ENCODE assay signal across 9 mouse cellular contexts in genomic region chr8:105859314-105859713, GRCm38 (mm10). TPM values are rescaled to one million over a fixed set of nuclear protein-coding genes. Genes with fewer than 3 reads are reported as not detected.
DNase-seq lines count a peak whose midpoint lies in the region; ATAC-seq and TF ChIP-seq lines count a peak whose summit lies in the region.
"Had no signal": no experiment of that assay in that cellular context is flagged by ENCODE, and none has a peak within 500 bp of the region (broad histone marks: within the 10 kb centered on the region; RNA-seq: fewer than 3 reads in every experiment).

No protein-coding gene starts in this region.

- H3K27me3 ChIP-seq in forebrain, embryonic 10.5 days (ENCODE audit: poor library complexity, severe bottlenecking) = no peaks in the 10 kb centered on the region
- H3K27me3 ChIP-seq in forebrain, postnatal 0 days (ENCODE audit: insufficient read depth, low read length) = no peaks in the 10 kb centered on the region
- H3K27me3 ChIP-seq in midbrain, embryonic 12.5 days = no peaks in the 10 kb centered on the region
- no peaks in the 10 kb centered on the region for H3K27me3 ChIP-seq in midbrain, embryonic 11.5 days (ENCODE audit: control insufficient read depth, insufficient read depth, low read length)
- H3K27me3 ChIP-seq in intestine, embryonic 15.5 days (replicated peaks) = no peaks in the 10 kb centered on the region
- no peaks in the 10 kb centered on the region for H3K27me3 ChIP-seq in neural tube, embryonic 15.5 days (replicated peaks)

- peaks cover 91% of the 10 kb centered on the region for H3K4me1 ChIP-seq in forebrain, embryonic 10.5 days
- H3K4me1 ChIP-seq in forebrain, postnatal 0 days (ENCODE audit: insufficient read depth) = peaks cover 28% of the 10 kb centered on the region
- H3K4me1 ChIP-seq in midbrain, embryonic 12.5 days = peaks cover 69% of the 10 kb centered on the region
- peaks cover 45% of the 10 kb centered on the region for H3K4me1 ChIP-seq in midbrain, embryonic 11.5 days (ENCODE audit: control insufficient read depth, insufficient read depth, low read length)
- peaks cover 35% of the 10 kb centered on the region for H3K4me1 ChIP-seq in intestine, embryonic 15.5 days (replicated peaks)
- H3K4me1 ChIP-seq in neural tube, embryonic 15.5 days = peaks cover 73% of the 10 kb centered on the region

- ATAC-seq in forebrain, postnatal 0 days = no peak
- ATAC-seq in midbrain, embryonic 12.5 days (ENCODE audit: low FRiP score, low read depth) = no peak
- ATAC-seq in midbrain, embryonic 11.5 days (ENCODE audit: low FRiP score) = no peak
- ATAC-seq in intestine, embryonic 15.5 days = no peak
- ATAC-seq in neural tube, embryonic 15.5 days (ENCODE audit: low FRiP score) = no peak

- no peak for DNase-seq in forebrain, embryonic 10.5 days (ENCODE audit: extremely low spot score, low spot score)
- no peak for DNase-seq in forebrain, postnatal 0 days
- DNase-seq in midbrain, embryonic 11.5 days (ENCODE audit: low spot score, missing footprints) = no peak
- DNase-seq in gastrocnemius, adult 8-10 months (ENCODE audit: low spot score in 2 of 2) = no peak
- no peak for DNase-seq in cerebellum, adult 11-12 months

- no peak overlapping the region for H3K9ac ChIP-seq in forebrain, postnatal 0 days
- H3K9ac ChIP-seq in midbrain, embryonic 12.5 days (replicated peaks) = no peak overlapping the region
- H3K9ac ChIP-seq in midbrain, embryonic 11.5 days (ENCODE audit: low read length) = no peak overlapping the region
- H3K9ac ChIP-seq in intestine, embryonic 15.5 days = no peak overlapping the region
- H3K9ac ChIP-seq in neural tube, embryonic 15.5 days (replicated peaks) = no peak overlapping the region

- WGBS in forebrain, embryonic 10.5 days = 83% methylated on average over 5 of the region's 5 CpGs
- 75% methylated on average over 5 of the region's 5 CpGs for WGBS in forebrain, postnatal 0 days
- 81% methylated on average over 5 of the region's 5 CpGs for WGBS in midbrain, embryonic 12.5 days
- 82% methylated on average over 5 of the region's 5 CpGs for WGBS in midbrain, embryonic 11.5 days
- 52% methylated on average over 5 of the region's 5 CpGs for WGBS in intestine, embryonic 15.5 days
- 88% methylated on average over 5 of the region's 5 CpGs for WGBS in neural tube, embryonic 15.5 days

- H3K27ac ChIP-seq in forebrain, embryonic 10.5 days = peak overlapping the region; percentile 99
- no peak overlapping the region for H3K27ac ChIP-seq in forebrain, postnatal 0 days (ENCODE audit: low read depth, low read length)
- H3K27ac ChIP-seq in midbrain, embryonic 12.5 days (replicated peaks) = peak overlapping the region; percentile 88
- no peak overlapping the region for H3K27ac ChIP-seq in midbrain, embryonic 11.5 days (ENCODE audit: low read depth, low read length)
- peak overlapping the region; percentile 48; the same call in 1 of the 2 replicates for H3K27ac ChIP-seq in intestine, embryonic 15.5 days
- H3K27ac ChIP-seq in neural tube, embryonic 15.5 days (replicated peaks) = peak overlapping the region; percentile 93

- peaks cover 43% of the 10 kb centered on the region for H3K36me3 ChIP-seq in forebrain, embryonic 10.5 days (replicated peaks)
- no peaks in the 10 kb centered on the region for H3K36me3 ChIP-seq in forebrain, postnatal 0 days (ENCODE audit: insufficient read depth)
- H3K36me3 ChIP-seq in midbrain, embryonic 12.5 days = peaks cover 13% of the 10 kb centered on the region
- H3K36me3 ChIP-seq in midbrain, embryonic 11.5 days (ENCODE audit: control insufficient read depth, insufficient read depth, low read length) = no peaks in the 10 kb centered on the region
- no peaks in the 10 kb centered on the region for H3K36me3 ChIP-seq in intestine, embryonic 15.5 days
- H3K36me3 ChIP-seq in neural tube, embryonic 15.5 days = peaks cover 4% of the 10 kb centered on the region; the same call in 1 of the 2 replicates

- no peak overlapping the region for H3K4me2 ChIP-seq in forebrain, postnatal 0 days (ENCODE audit: low read depth)
- peak overlapping the region; percentile 85; the same call in 1 of the 2 replicates for H3K4me2 ChIP-seq in midbrain, embryonic 12.5 days (replicated peaks)
- no peak overlapping the region for H3K4me2 ChIP-seq in midbrain, embryonic 11.5 days
- H3K4me2 ChIP-seq in intestine, embryonic 15.5 days (replicated peaks) = peak overlapping the region; percentile 59; the same call in 1 of the 2 replicates
- H3K4me2 ChIP-seq in neural tube, embryonic 15.5 days = peak overlapping the region; percentile 74

- H3K4me3 ChIP-seq in forebrain, embryonic 10.5 days = peak overlapping the region; percentile 96
- H3K4me3 ChIP-seq in forebrain, postnatal 0 days (ENCODE audit: low read depth, low read length) = no peak overlapping the region
- H3K4me3 ChIP-seq in midbrain, embryonic 12.5 days = no peak overlapping the region
- no peak overlapping the region for H3K4me3 ChIP-seq in midbrain, embryonic 11.5 days (ENCODE audit: low read depth, low read length)
- H3K4me3 ChIP-seq in intestine, embryonic 15.5 days (replicated peaks) = no peak overlapping the region
- H3K4me3 ChIP-seq in neural tube, embryonic 15.5 days (replicated peaks) = no peak overlapping the region

- H3K9me3 ChIP-seq in forebrain, embryonic 10.5 days = no peaks in the 10 kb centered on the region
- no peaks in the 10 kb centered on the region for H3K9me3 ChIP-seq in forebrain, postnatal 0 days (ENCODE audit: low read length)
- no peaks in the 10 kb centered on the region for H3K9me3 ChIP-seq in midbrain, embryonic 12.5 days
- H3K9me3 ChIP-seq in midbrain, embryonic 11.5 days (ENCODE audit: control insufficient read depth, low read length) = no peaks in the 10 kb centered on the region
- no peaks in the 10 kb centered on the region for H3K9me3 ChIP-seq in intestine, embryonic 15.5 days
- no peaks in the 10 kb centered on the region for H3K9me3 ChIP-seq in neural tube, embryonic 15.5 days (replicated peaks)

- TF ChIP-seq CTCF in forebrain, postnatal 0 days (IDR thresholded peaks at IDR 0.05; ENCODE audit: low read depth) = no peak

RNA-seq across cellular contexts. Expression of gene Nutf2, which starts 1.1 kb away (rescaled TPM):
- 394 and 447 TPM in 2 replicates for polyA plus RNA-seq in forebrain, embryonic 10.5 days (2016; fragmentation: Nextera tagmentation; extraction: Ambion mirVana)
- 70.4 and 89.5 TPM in 2 replicates for total RNA-seq in forebrain, postnatal 0 days (2014; rRNA removed)
- polyA plus RNA-seq in forebrain, postnatal 0 days (2015; fragmentation: Nextera tagmentation; extraction: Ambion mirVana) = 142 and 146 TPM in 2 replicates
- 280 and 286 TPM in 2 replicates for polyA plus RNA-seq in midbrain, embryonic 12.5 days (2016; fragmentation: Nextera tagmentation; extraction: Ambion mirVana)
- polyA plus RNA-seq in midbrain, embryonic 11.5 days (2014; fragmentation: Nextera tagmentation; extraction: Ambion mirVana) = 300 and 367 TPM in 2 replicates
- 192 and 253 TPM in 2 replicates for polyA plus RNA-seq in intestine, embryonic 15.5 days (2015; fragmentation: Nextera tagmentation; extraction: Ambion mirVana)
- 145 and 174 TPM in 2 replicates for polyA plus RNA-seq in neural tube, embryonic 15.5 days (2015; fragmentation: Nextera tagmentation; extraction: Ambion mirVana)
- 10 to 100 TPM; 21.4 to 44.7 (median 25.5) TPM for total RNA-seq in gastrocnemius, adult 8-10 months (2022)

RNA-seq across cellular contexts. Expression of gene Thap11, which starts 4.4 kb away (rescaled TPM):
- polyA plus RNA-seq in forebrain, embryonic 10.5 days (2016; fragmentation: Nextera tagmentation; extraction: Ambion mirVana) = 80.2 and 81.3 TPM in 2 replicates
- 60.4 and 81.9 TPM in 2 replicates for total RNA-seq in forebrain, postnatal 0 days (2014; rRNA removed)
- polyA plus RNA-seq in forebrain, postnatal 0 days (2015; fragmentation: Nextera tagmentation; extraction: Ambion mirVana) = 48.6 and 57.2 TPM in 2 replicates
- 76.7 and 78.6 TPM in 2 replicates for polyA plus RNA-seq in midbrain, embryonic 12.5 days (2016; fragmentation: Nextera tagmentation; extraction: Ambion mirVana)
- polyA plus RNA-seq in midbrain, embryonic 11.5 days (2014; fragmentation: Nextera tagmentation; extraction: Ambion mirVana) = 66.5 and 70.5 TPM in 2 replicates
- 54.9 and 60.0 TPM in 2 replicates for polyA plus RNA-seq in intestine, embryonic 15.5 days (2015; fragmentation: Nextera tagmentation; extraction: Ambion mirVana)
- polyA plus RNA-seq in neural tube, embryonic 15.5 days (2015; fragmentation: Nextera tagmentation; extraction: Ambion mirVana) = 55.8 and 58.3 TPM in 2 replicates
- 10 to 100 TPM; 20.4 to 24.1 (median 22.0) TPM for total RNA-seq in gastrocnemius, adult 8-10 months (2022)

RNA-seq across cellular contexts. Expression of gene Cenpt, which starts 6.2 kb away (rescaled TPM):
- polyA plus RNA-seq in forebrain, embryonic 10.5 days (2016; fragmentation: Nextera tagmentation; extraction: Ambion mirVana) = 49.5 and 57.9 TPM in 2 replicates
- total RNA-seq in forebrain, postnatal 0 days (2014; rRNA removed) = 42.4 and 44.7 TPM in 2 replicates
- 39.0 and 42.8 TPM in 2 replicates for polyA plus RNA-seq in forebrain, postnatal 0 days (2015; fragmentation: Nextera tagmentation; extraction: Ambion mirVana)
- 66.3 and 67.0 TPM in 2 replicates for polyA plus RNA-seq in midbrain, embryonic 12.5 days (2016; fragmentation: Nextera tagmentation; extraction: Ambion mirVana)
- 58.1 and 60.4 TPM in 2 replicates for polyA plus RNA-seq in midbrain, embryonic 11.5 days (2014; fragmentation: Nextera tagmentation; extraction: Ambion mirVana)
- 33.6 and 34.9 TPM in 2 replicates for polyA plus RNA-seq in intestine, embryonic 15.5 days (2015; fragmentation: Nextera tagmentation; extraction: Ambion mirVana)
- polyA plus RNA-seq in neural tube, embryonic 15.5 days (2015; fragmentation: Nextera tagmentation; extraction: Ambion mirVana) = 47.5 and 49.3 TPM in 2 replicates
- total RNA-seq in gastrocnemius, adult 8-10 months (2022) = 1 to 10 TPM in 1 of 4 experiments, under 1 TPM in 3; 0.31 to 1.4 (median 0.72) TPM

RNA-seq across cellular contexts. Expression of gene Edc4, which starts 21.4 kb away (rescaled TPM):
- polyA plus RNA-seq in forebrain, embryonic 10.5 days (2016; fragmentation: Nextera tagmentation; extraction: Ambion mirVana) = 73.7 and 75.2 TPM in 2 replicates
- total RNA-seq in forebrain, postnatal 0 days (2014; rRNA removed) = 85.3 and 96.7 TPM in 2 replicates
- polyA plus RNA-seq in forebrain, postnatal 0 days (2015; fragmentation: Nextera tagmentation; extraction: Ambion mirVana) = 36.1 and 41.7 TPM in 2 replicates
- 73.3 and 75.9 TPM in 2 replicates for polyA plus RNA-seq in midbrain, embryonic 12.5 days (2016; fragmentation: Nextera tagmentation; extraction: Ambion mirVana)
- polyA plus RNA-seq in midbrain, embryonic 11.5 days (2014; fragmentation: Nextera tagmentation; extraction: Ambion mirVana) = 35.6 TPM in 2 replicates
- 35.9 and 38.4 TPM in 2 replicates for polyA plus RNA-seq in intestine, embryonic 15.5 days (2015; fragmentation: Nextera tagmentation; extraction: Ambion mirVana)
- 45.3 and 46.5 TPM in 2 replicates for polyA plus RNA-seq in neural tube, embryonic 15.5 days (2015; fragmentation: Nextera tagmentation; extraction: Ambion mirVana)
- 10 to 100 TPM; 18.8 to 21.9 (median 20.0) TPM for total RNA-seq in gastrocnemius, adult 8-10 months (2022)

RNA-seq across cellular contexts. Expression of gene Tsnaxip1, which starts 31.8 kb away (rescaled TPM):
- 0.06 and 0.07 TPM in 2 replicates for polyA plus RNA-seq in forebrain, embryonic 10.5 days (2016; fragmentation: Nextera tagmentation; extraction: Ambion mirVana)
- total RNA-seq in forebrain, postnatal 0 days (2014; rRNA removed) = 0.67 and 1.2 TPM in 2 replicates
- 0.92 and 1.1 TPM in 2 replicates for polyA plus RNA-seq in forebrain, postnatal 0 days (2015; fragmentation: Nextera tagmentation; extraction: Ambion mirVana)
- polyA plus RNA-seq in midbrain, embryonic 12.5 days (2016; fragmentation: Nextera tagmentation; extraction: Ambion mirVana) = 0.22 and 0.63 TPM in 2 replicates
- polyA plus RNA-seq in midbrain, embryonic 11.5 days (2014; fragmentation: Nextera tagmentation; extraction: Ambion mirVana) = 0.15 and 0.18 TPM in 2 replicates
- not detected in 2 replicates for polyA plus RNA-seq in intestine, embryonic 15.5 days (2015; fragmentation: Nextera tagmentation; extraction: Ambion mirVana)
- polyA plus RNA-seq in neural tube, embryonic 15.5 days (2015; fragmentation: Nextera tagmentation; extraction: Ambion mirVana) = 0.28 and 0.47 TPM in 2 replicates
- not detected for total RNA-seq in gastrocnemius, adult 8-10 months (2022)
- total RNA-seq: monocyte, adult 5-6 weeks had no signal

Comparison
In these comparisons a context has a peak if more than half of its experiments do, and no peak if none do; other contexts are left out.
1. H3K27ac ChIP-seq: peak in forebrain, embryonic 10.5 days (single experiment), midbrain, embryonic 12.5 days (single experiment), intestine, embryonic 15.5 days (single experiment) and neural tube, embryonic 15.5 days (single experiment); none in forebrain, postnatal 0 days (single experiment) and midbrain, embryonic 11.5 days (single experiment).
2. H3K4me2 ChIP-seq: peak in midbrain, embryonic 12.5 days (single experiment), intestine, embryonic 15.5 days (single experiment) and neural tube, embryonic 15.5 days (single experiment); none in forebrain, postnatal 0 days (single experiment) and midbrain, embryonic 11.5 days (single experiment).